Mouse (Mus musculus): ENCODE data around the gene Tespa1.
"Not testable (repeated sequence)": the region's sequence is repeated elsewhere in the genome, so short reads cannot be mapped to it uniquely, and the experiment has no call there.

Tespa1 gene

DNA sequence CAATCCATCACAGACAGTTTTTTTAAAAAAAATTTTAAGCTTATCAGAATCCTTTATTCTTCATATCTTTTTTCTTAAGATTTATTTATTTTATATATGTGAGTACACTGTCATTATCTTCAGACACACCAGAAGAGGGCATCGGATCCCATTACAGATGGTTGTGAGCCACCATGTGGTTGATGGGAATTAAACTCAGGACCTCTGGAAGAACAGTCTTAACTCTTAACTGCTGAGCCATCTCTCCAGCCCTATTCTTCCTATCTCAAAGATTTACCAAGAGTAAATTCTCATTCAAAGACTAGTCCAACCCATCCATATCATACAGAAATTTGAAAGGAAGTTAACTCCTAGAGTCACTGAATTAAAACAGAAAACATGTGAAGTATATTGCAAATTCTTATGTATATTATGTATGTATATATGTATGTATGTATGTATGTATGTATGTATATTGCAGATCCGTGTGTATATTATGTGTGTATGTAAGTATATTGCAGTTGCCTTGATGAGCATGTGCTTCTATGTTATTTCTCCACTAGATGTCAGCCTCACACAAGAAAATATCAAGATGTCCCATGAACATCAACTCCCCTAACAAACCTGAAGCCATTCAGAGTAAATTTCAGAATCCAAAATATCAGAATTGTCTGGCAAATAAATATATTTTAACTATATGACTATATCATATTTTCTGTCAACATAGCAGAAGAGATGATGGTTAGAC lies 40.9 kb downstream of the Tespa1 start:
- DNase-seq (ENCODE audit: inconsistent ontology term) = peak; percentile 43

DNA sequence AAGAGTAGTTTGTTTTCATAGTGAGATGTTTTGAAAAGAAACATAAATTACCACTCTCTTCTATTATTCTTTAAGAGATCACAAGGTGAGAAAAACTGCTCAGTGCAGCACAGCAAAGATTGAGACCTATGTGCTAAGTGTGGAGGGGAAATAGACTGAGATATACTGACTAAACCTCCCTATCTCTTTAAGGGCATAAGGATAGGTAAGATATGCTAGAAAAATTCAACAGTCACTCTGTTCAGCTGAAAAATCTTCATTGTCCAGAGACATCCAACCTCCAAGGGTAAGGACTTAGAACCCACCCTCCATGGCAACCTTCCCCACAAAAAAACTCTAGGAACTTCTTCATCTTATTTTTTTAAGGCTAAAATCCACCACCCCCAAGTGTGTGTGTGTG lies 42.1 kb downstream of the Tespa1 start:
- DNase-seq (ENCODE audit: inconsistent ontology term) = no peak

DNA sequence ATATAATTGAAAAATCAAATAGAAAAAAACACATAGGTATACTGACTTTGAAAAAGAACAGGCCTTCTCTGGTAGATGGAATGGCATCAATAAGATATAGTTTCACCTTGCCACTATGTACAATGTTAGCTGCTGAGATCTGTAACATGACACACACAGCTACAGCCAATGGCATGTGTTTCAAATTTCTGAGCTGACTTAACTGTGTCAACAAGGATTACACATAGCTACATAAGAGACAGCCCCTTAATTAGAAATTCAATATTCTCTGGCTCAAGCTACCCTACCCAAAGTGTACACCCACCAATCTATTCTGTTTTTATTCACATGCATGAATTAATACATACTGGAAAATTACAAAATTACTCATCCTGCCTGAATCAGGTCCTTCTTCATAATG lies 45.7 kb downstream of the Tespa1 start:
- no peak for DNase-seq (ENCODE audit: inconsistent ontology term)

DNA sequence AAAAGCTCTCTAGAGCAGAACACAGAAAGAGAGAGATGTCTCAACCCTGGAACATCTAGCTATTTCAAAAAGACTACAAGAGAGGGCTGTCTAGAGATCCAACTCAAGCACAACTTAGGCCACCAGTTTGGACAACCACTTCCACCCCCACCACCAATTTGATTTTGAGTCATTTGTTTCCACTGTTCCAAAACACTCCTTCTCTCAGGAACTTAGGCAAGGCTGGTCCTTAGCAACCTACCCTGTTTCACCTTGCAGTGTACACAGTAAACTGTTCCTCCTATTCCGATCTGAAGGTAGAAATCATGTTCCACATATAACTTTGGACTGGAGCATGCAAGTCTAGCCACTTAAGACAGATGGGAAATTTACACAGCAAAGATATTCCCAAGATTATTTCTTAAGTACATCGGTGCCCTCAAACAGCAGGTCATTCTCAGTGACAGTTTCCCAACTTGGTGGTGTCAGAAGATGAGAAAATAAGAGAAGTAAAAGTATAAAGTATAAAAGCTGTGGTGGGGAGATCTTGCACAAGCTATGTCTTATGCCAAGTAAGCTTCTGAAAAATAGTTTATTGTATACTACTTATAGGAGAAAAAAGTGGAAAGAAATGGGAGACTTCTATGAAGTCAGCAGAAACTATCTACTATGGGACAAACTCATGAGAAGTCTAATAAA lies 47.5 kb downstream of the Tespa1 start:
- DNase-seq (ENCODE audit: inconsistent ontology term) = no peak

DNA sequence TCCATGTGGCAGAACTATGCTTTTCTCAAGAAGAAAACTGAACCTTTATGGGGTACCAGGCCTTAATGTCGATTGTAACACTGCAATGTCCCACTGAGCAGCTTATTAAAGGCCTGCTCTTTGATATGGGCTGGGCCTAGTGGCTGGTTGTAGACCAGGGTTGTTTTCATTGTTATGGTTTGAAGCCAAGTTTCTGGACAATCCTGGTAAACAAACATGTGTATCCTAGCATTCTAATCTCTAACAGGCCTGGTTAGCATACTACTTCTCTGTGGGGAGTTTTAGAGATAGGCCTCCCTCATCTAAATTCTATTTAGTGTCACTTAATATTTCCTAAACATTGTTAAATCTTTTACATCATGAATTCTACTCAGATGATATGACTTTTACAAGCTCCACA lies 49.0 kb downstream of the Tespa1 start:
- no peak for DNase-seq (ENCODE audit: inconsistent ontology term)

DNA sequence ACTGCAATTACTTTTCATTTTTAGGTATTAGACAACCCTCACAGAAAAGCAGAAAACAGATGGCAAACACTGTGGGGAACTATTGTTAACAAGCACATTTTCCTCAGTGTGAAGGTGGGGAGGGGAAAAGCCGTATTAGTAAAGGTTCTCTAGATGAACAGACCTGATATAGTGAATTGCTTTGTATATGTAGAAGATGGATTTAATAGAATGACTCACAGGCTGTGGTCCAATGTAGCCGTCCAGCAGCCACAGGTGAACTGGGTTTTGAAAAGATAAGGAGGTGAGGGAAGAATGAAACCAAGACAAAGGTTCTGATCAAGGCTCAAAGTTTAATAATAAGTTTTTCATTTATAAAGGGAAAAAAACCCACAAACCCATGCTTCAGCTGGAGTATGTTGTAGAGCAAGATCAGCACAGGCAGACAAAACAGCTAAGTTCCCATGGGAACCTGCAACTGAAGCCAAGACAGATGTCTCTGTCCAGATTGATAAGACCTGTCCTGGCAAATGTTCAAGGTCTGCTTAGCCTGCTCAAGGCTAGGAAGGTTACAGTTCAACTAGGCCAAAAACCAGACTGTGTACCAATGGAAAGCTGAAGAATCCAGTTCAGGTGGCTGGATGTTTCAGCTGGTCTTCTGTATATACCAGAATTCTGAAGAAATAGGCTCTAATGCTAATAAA lies 50.0 kb downstream of the Tespa1 start:
- DNase-seq (ENCODE audit: inconsistent ontology term) = no peak

DNA sequence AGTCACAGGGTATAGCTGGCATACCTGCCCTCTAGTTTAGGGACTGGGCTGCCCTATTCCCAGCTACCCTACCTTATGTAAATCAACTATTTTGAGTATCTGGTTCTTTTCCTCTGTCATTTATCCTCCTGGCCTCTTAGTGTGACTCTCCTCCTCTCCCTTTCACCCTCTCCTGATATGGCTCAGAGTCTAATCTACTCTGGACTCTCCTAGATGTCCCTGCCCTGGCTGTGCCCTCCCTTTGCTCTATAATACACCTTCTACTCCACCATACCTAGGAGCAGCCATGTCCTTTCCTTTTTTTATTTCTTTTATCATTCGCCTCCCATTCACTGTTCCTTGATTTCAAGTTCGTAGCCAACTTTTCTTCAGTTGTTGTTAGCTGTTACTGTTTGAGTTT lies 52.5 kb downstream of the Tespa1 start:
- DNase-seq (ENCODE audit: inconsistent ontology term) = no peak

DNA sequence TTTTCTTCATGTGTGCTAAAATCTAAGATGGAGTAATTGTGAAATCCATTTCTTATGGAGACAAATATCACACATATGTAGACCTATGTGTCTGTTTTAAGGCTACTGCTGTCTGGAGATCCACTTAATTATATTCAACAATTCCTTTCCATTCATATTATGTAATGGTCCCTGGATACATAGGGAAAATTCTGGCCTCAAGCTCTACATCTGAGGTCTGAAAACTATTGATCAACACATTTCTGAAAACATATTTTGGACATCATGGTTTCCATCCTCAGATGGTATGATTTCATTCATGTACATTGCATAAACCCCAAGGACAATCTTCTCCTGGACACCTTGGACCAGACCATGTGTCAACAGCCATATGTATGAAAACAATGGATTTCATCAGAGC lies 71.6 kb downstream of the Tespa1 start, which contains the start of gene Vmn2r84:
Gene Vmn2r84, minus strand, starts transcription at position 101 of the 400 bp plus-strand sequence.
- DNase-seq (ENCODE audit: inconsistent ontology term) = no peak

DNA sequence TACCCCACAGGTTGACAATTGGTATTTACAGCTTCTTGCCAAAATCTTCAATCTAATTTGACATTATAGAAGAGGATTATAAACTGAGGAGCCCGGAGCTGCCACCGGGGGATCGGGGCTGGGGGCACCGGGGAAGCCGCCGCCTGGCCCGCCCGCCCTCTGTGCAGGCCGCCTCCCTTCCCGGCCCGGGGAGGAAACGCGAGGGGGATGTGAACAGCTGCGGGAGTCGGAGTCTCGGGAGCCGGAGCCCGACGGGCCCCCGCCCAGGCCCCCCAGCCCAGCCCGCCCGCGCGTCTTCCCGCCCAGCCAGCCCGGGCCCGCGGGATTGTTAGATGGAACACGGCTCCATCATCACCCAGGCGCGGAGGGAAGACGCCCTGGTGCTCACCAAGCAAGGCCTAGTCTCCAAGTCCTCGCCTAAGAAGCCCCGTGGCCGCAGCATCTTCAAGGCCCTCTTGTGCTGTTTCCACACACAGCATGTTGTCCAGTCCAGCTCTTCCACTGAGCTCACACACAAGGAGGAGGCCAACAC lies 89.6 kb downstream of the Tespa1 start:
- DNase-seq (ENCODE audit: inconsistent ontology term) = not testable (repeated sequence)

All from Muller cell, postnatal 12 days (primary cell).